25 mouse cellular contexts compared by ENCODE assay signal in the genomic region with DNA sequence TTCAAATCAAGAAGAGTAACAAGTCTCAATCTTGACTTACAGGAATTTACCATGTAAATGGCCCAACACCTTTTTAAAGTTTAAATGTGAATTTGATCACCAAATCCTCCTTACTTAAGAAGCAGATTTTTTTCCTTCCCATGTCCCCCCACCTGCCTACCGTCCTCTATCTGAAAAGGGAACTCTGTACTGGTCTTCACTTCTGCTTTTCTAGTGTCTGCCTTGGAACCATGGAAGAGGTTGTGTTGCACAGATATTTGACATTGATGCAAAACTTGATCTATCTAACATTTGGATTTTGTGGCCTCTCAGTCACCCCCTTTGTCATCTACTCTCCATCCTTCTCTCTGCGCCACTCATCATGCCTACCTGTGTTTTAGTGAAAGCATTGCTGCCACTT.
A peak's percentile ranks its signal among the peaks of the same experiment; 100 is the strongest.
DNase-seq lines count a peak whose midpoint lies in the region; ATAC-seq and TF ChIP-seq lines count a peak whose summit lies in the region.
"Had no signal": no experiment of that assay in that cellular context is flagged by ENCODE, and none has a peak within 500 bp of the region (broad histone marks: within the 10 kb centered on the region; RNA-seq: fewer than 3 reads in every experiment).

No protein-coding gene starts in this region.

- WGBS in kidney, adult 2 months = 86% methylated on average over 2 of the region's 2 CpGs
- 82% methylated on average over 2 of the region's 2 CpGs for WGBS in heart, adult 2 months

- H3K4me1 ChIP-seq in kidney, adult 2 months (ENCODE audit: control insufficient read depth, insufficient read depth, low read length) = no peaks in the 10 kb centered on the region
- H3K4me1 ChIP-seq in heart, adult 2 months (ENCODE audit: control insufficient read depth, insufficient read depth, low read length) = no peaks in the 10 kb centered on the region
- H3K4me1 ChIP-seq: embryonic facial prominence, embryonic 13.5 days; embryonic facial prominence, embryonic 15.5 days; forebrain, embryonic 12.5 days had no signal

- peak; percentile 56 for DNase-seq in A20 (ENCODE audit: low read depth, low spot score)
- DNase-seq in kidney, adult 2 months = no peak
- no peak for DNase-seq in heart, adult 2 months
- DNase-seq: adrenal gland, adult 8-10 months; cerebellum, adult 11 months; cerebellum, adult 18-20 months; cerebellum, adult 8-10 months; cerebellum, adult 9-11 months; cerebellum, postnatal 14 days; cerebellum, postnatal 36 days; embryo, embryonic 11 days had no signal

- no peak overlapping the region for H3K9ac ChIP-seq in heart, adult 2 months (ENCODE audit: low read depth, low read length)
- H3K9ac ChIP-seq: embryonic facial prominence, embryonic 13.5 days; embryonic facial prominence, embryonic 15.5 days; forebrain, embryonic 12.5 days had no signal

- no peaks in the 10 kb centered on the region for H3K79me2 ChIP-seq in heart, adult 2 months (replicated peaks; ENCODE audit: control insufficient read depth, insufficient read depth, low read length)

- no peak for TF ChIP-seq CTCF in kidney, adult 2 months (conservative IDR thresholded peaks at IDR 0.05; ENCODE audit: insufficient read depth, insufficient read length, low read depth, low read length)
- TF ChIP-seq CTCF in heart, adult 2 months (IDR thresholded peaks at IDR 0.05) = no peak

- no peak for TF ChIP-seq POLR2A in kidney, adult 2 months (IDR thresholded peaks at IDR 0.05; ENCODE audit: low read depth, low read length)
- no peak for TF ChIP-seq POLR2A in heart, adult 2 months (IDR thresholded peaks at IDR 0.05; ENCODE audit: insufficient read depth, low read depth, low read length)

- intact Hi-C loops in heart, adult 2 months (cut with DNase I) = no loop called here

- H3K4me3 ChIP-seq in kidney, adult 2 months (ENCODE audit: insufficient read depth, low read depth, low read length) = no peak overlapping the region
- no peak overlapping the region for H3K4me3 ChIP-seq in heart, adult 2 months
- H3K4me3 ChIP-seq: embryonic facial prominence, embryonic 13.5 days; embryonic facial prominence, embryonic 15.5 days; erythroblast, embryonic 14.5 days; forebrain, embryonic 10.5 days; forebrain, embryonic 12.5 days had no signal

- no peaks in the 10 kb centered on the region for H3K36me3 ChIP-seq in kidney, adult 2 months (ENCODE audit: control insufficient read depth, insufficient read depth, low read length)
- no peaks in the 10 kb centered on the region for H3K36me3 ChIP-seq in heart, adult 2 months (ENCODE audit: control insufficient read depth, insufficient read depth, low read length)
- H3K36me3 ChIP-seq: embryonic facial prominence, embryonic 13.5 days; embryonic facial prominence, embryonic 15.5 days; forebrain, embryonic 10.5 days; forebrain, embryonic 12.5 days; G1E had no signal

- H3K27ac ChIP-seq in kidney, adult 2 months (ENCODE audit: insufficient read depth, low read depth, low read length) = no peak overlapping the region
- H3K27ac ChIP-seq in heart, adult 2 months = no peak overlapping the region
- H3K27ac ChIP-seq: embryonic facial prominence, embryonic 13.5 days; embryonic facial prominence, embryonic 15.5 days; forebrain, embryonic 10.5 days; forebrain, embryonic 12.5 days had no signal

- no peaks in the 10 kb centered on the region; the same call in 1 of the 2 replicates for H3K27me3 ChIP-seq in kidney, adult 2 months (replicated peaks; ENCODE audit: control insufficient read depth, insufficient read depth, low read length)
- no peaks in the 10 kb centered on the region for H3K27me3 ChIP-seq in heart, adult 2 months (ENCODE audit: control insufficient read depth, insufficient read depth, low read length)
- H3K27me3 ChIP-seq: embryonic facial prominence, embryonic 13.5 days; embryonic facial prominence, embryonic 15.5 days; forebrain, embryonic 12.5 days; Patski had no signal

- TF ChIP-seq EP300 in heart, adult 2 months (IDR thresholded peaks at IDR 0.05; ENCODE audit: insufficient read depth, low read depth, low read length) = no peak

- ATAC-seq in common myeloid progenitor, adult 5-6 weeks (replicated peaks; ENCODE audit: low read depth, poor library complexity, severe bottlenecking) = peak; percentile 78
- ATAC-seq in hematopoietic stem cell, adult 5-6 weeks (replicated peaks in 1 of 2; ENCODE audit: insufficient read depth in 1 of 2, low FRiP score in 2 of 2, low TSS enrichment in 1 of 2, low read depth in 1 of 2, poor library complexity in 2 of 2, severe bottlenecking in 2 of 2) = peak; percentile 48 to 78; a peak in 2 of 4 replicates
- peak; percentile 69 for ATAC-seq in megakaryocyte progenitor cell, adult 5-6 weeks (replicated peaks; ENCODE audit: poor library complexity)
- ATAC-seq in cerebellum, adult (ENCODE audit: insufficient number of reproducible peaks, low FRiP score, low TSS enrichment) = no peak
- ATAC-seq: activated CD4-positive, CD25-positive, alpha-beta regulatory T cell, adult 4 months; forebrain, embryonic 14.5 days; forebrain, embryonic 16.5 days; Patski had no signal
